Mouse (Mus musculus) forebrain, embryonic 15.5 days (tissue): ENCODE measurements around the gene Sft2d2. TPM values are rescaled to one million over a fixed set of nuclear protein-coding genes. Genes with fewer than 3 reads are reported as not detected.

ENCODE experiments used
- ATAC-seq: fragments of 200-750 bp; cut with Nextera tagmentation; replicated peaks from 2 replicates; pipeline ENCODE4 v1.8.0; 2017; ENCODE audit warnings: mild to moderate bottlenecking, moderate TSS enrichment, moderate library complexity
- H3K27ac ChIP-seq: fragments of 300-500 bp; sonication (generic); replicated peaks from 2 replicates; pipeline ENCODE4 v1.5.1; 2015; ENCODE audit warnings: mild to moderate bottlenecking, inconsistent platforms
- H3K27me3 ChIP-seq: fragments of 300-500 bp; sonication (generic); 2 replicates; pipeline ENCODE4 v1.6.1; 2015; ENCODE audit warnings: inconsistent platforms
- H3K36me3 ChIP-seq: fragments of 300-500 bp; sonication (generic); 2 replicates; pipeline ENCODE4 v1.6.1; 2015; ENCODE audit warnings: mild to moderate bottlenecking, inconsistent platforms
- H3K4me1 ChIP-seq: fragments of 300-500 bp; sonication (generic); 2 replicates; pipeline ENCODE4 v1.6.1; 2015; ENCODE audit warnings: inconsistent platforms
- H3K4me2 ChIP-seq: fragments of 300-500 bp; sonication (generic); replicated peaks from 2 replicates; pipeline ENCODE4 v1.6.1; 2015; ENCODE audit warnings: mild to moderate bottlenecking, inconsistent platforms
- H3K4me3 ChIP-seq: fragments of 300-500 bp; sonication (generic); 2 replicates; pipeline ENCODE4 v1.5.1; 2015; ENCODE audit warnings: mild to moderate bottlenecking, inconsistent platforms
- H3K9ac ChIP-seq: fragments of 300-500 bp; sonication (generic); replicated peaks from 2 replicates; pipeline ENCODE4 v1.6.1; 2015; ENCODE audit warnings: mild to moderate bottlenecking, inconsistent platforms
- H3K9me3 ChIP-seq: fragments of 300-500 bp; sonication (generic); 2 replicates; pipeline ENCODE4 v1.6.1; 2016; ENCODE audit warnings: inconsistent platforms
- WGBS: fragments of 180-500 bp; shearing (Covaris S2); methylation state at CpG from one replicate; pipeline ENCODE4 v1.1.7; 2015; ENCODE audit warnings: mixed read lengths; 5-methylcytosine and 5-hydroxymethylcytosine counted together
- polyA plus RNA-seq: library from polyadenylated mRNA; unstranded; fragments of >200 nt; fragmentation: Nextera tagmentation; extraction: Ambion mirVana; gene quantifications from 2 replicates; pipeline ENCODE4 v1.2.1, GENCODE M21; 2015

The Sft2d2 gene
- polyA plus RNA-seq, 1 experiment from 2014 or later: 5.4 TPM

- Histone ChIP-seq H3K9ac (no peak overlapping the region), H3K4me1 (peaks cover 15% of the 10 kb centered on the region), H3K9me3 (no peaks in the 10 kb centered on the region), H3K4me3 (no peak overlapping the region), H3K27ac (no peak overlapping the region), H3K4me2 (no peak overlapping the region), H3K27me3 (no peaks in the 10 kb centered on the region), H3K36me3 (no peaks in the 10 kb centered on the region)
- no peak for ATAC-seq
- WGBS: 80% methylated on average over 10 of the region's 10 CpGs
Measured at GRCm38 (mm10) chr1:165188806-165189580, 5.2 kb downstream of the Sft2d2 start.

- H3K9ac ChIP-seq: no peak overlapping the region
- H3K27ac ChIP-seq: no peak overlapping the region
- H3K27me3 ChIP-seq: no peaks in the 10 kb centered on the region
- H3K36me3 ChIP-seq: no peaks in the 10 kb centered on the region
- 42% methylated on average over 5 of the region's 5 CpGs for WGBS
- ATAC-seq: peak; percentile 41
- H3K4me1 ChIP-seq: peaks cover 10% of the 10 kb centered on the region; the same call in 1 of the 2 replicates
- no peak overlapping the region for H3K4me3 ChIP-seq
- H3K4me2 ChIP-seq: no peak overlapping the region
- no peaks in the 10 kb centered on the region for H3K9me3 ChIP-seq
Measured at GRCm38 (mm10) chr1:165187357-165187756, 6.9 kb downstream of the Sft2d2 start.

GRCm38 (mm10) chr1:165186491-165186890 is 7.7 kb downstream of the Sft2d2 start:
- Histone ChIP-seq H3K27ac (no peak overlapping the region), H3K27me3 (no peaks in the 10 kb centered on the region), H3K9me3 (no peaks in the 10 kb centered on the region), H3K4me2 (no peak overlapping the region), H3K9ac (no peak overlapping the region), H3K4me3 (no peak overlapping the region), H3K36me3 (no peaks in the 10 kb centered on the region), H3K4me1 (peaks cover 7% of the 10 kb centered on the region; the same call in 1 of the 2 replicates)
- WGBS: 80% methylated on average over 12 of the region's 12 CpGs
- ATAC-seq: no peak

- H3K4me1 ChIP-seq: 0 out of 2 replicates have a peak, but pooled peaks cover 7% of the 10 kb centered on the region
- H3K9ac ChIP-seq: no peak overlapping the region
- no peak overlapping the region for H3K27ac ChIP-seq
- no peaks in the 10 kb centered on the region for H3K9me3 ChIP-seq
- no peak overlapping the region for H3K4me3 ChIP-seq
- ATAC-seq: no peak
- no peak overlapping the region for H3K4me2 ChIP-seq
- no peaks in the 10 kb centered on the region for H3K36me3 ChIP-seq
- WGBS: 38% methylated on average over 7 of the region's 7 CpGs
- no peaks in the 10 kb centered on the region for H3K27me3 ChIP-seq
Measured at GRCm38 (mm10) chr1:165185116-165185515, 9.1 kb downstream of the Sft2d2 start.

GRCm38 (mm10) chr1:165184178-165184577 is 10.1 kb downstream of the Sft2d2 start:
- no peak for ATAC-seq
- Histone ChIP-seq H3K9ac (no peak overlapping the region), H3K4me3 (no peak overlapping the region), H3K9me3 (no peaks in the 10 kb centered on the region), H3K27me3 (no peaks in the 10 kb centered on the region), H3K4me2 (no peak overlapping the region), H3K4me1 (0 out of 2 replicates have a peak, but pooled peaks cover 7% of the 10 kb centered on the region), H3K27ac (no peak overlapping the region), H3K36me3 (no peaks in the 10 kb centered on the region)
- 88% methylated on average over 3 of the region's 3 CpGs for WGBS

- no peak for ATAC-seq
- 82% methylated on average over 6 of the region's 6 CpGs for WGBS
Measured at GRCm38 (mm10) chr1:165183400-165183799, 10.8 kb downstream of the Sft2d2 start.

GRCm38 (mm10) chr1:165179321-165179720 is 14.9 kb downstream of the Sft2d2 start:
- 75% methylated on average over 5 of the region's 5 CpGs for WGBS
- H3K9me3 ChIP-seq: no peaks in the 10 kb centered on the region
- no peak overlapping the region for H3K27ac ChIP-seq
- H3K4me2 ChIP-seq: no peak overlapping the region
- no peak overlapping the region for H3K4me3 ChIP-seq
- no peak overlapping the region for H3K9ac ChIP-seq
- no peak for ATAC-seq
- H3K27me3 ChIP-seq: no peaks in the 10 kb centered on the region
- H3K4me1 ChIP-seq: no peaks in the 10 kb centered on the region
- no peaks in the 10 kb centered on the region for H3K36me3 ChIP-seq

More at GRCm38 (mm10) chr1:165183400-165183799, 10.8 kb downstream of the Sft2d2 start:
- H3K27ac ChIP-seq: no peak overlapping the region
- no peak overlapping the region for H3K4me3 ChIP-seq
- 0 out of 2 replicates have a peak, but pooled peaks cover 7% of the 10 kb centered on the region for H3K4me1 ChIP-seq
- H3K27me3 ChIP-seq: no peaks in the 10 kb centered on the region
- H3K4me2 ChIP-seq: no peak overlapping the region
- H3K36me3 ChIP-seq: no peaks in the 10 kb centered on the region
- no peak overlapping the region for H3K9ac ChIP-seq
- no peaks in the 10 kb centered on the region for H3K9me3 ChIP-seq

- Histone ChIP-seq H3K27ac (no peak overlapping the region), H3K27me3 (no peaks in the 10 kb centered on the region), H3K9ac (no peak overlapping the region), H3K4me2 (no peak overlapping the region), H3K9me3 (no peaks in the 10 kb centered on the region), H3K4me3 (no peak overlapping the region), H3K36me3 (no peaks in the 10 kb centered on the region), H3K4me1 (no peaks in the 10 kb centered on the region)
- no peak for ATAC-seq
- 74% methylated on average over 6 of the region's 6 CpGs for WGBS
Measured at GRCm38 (mm10) chr1:165178075-165178474, 16.2 kb downstream of the Sft2d2 start.

GRCm38 (mm10) chr1:165174059-165174616 is 20.1 kb downstream of the Sft2d2 start:
- 64% methylated on average over 9 of the region's 9 CpGs for WGBS
- no peak overlapping the region for H3K27ac ChIP-seq
- no peaks in the 10 kb centered on the region for H3K9me3 ChIP-seq
- no peak for ATAC-seq
- no peak overlapping the region for H3K4me2 ChIP-seq
- H3K9ac ChIP-seq: no peak overlapping the region
- H3K27me3 ChIP-seq: no peaks in the 10 kb centered on the region
- H3K4me1 ChIP-seq: no peaks in the 10 kb centered on the region
- no peaks in the 10 kb centered on the region for H3K36me3 ChIP-seq
- no peak overlapping the region for H3K4me3 ChIP-seq

GRCm38 (mm10) chr1:165171277-165171676 is 23.0 kb downstream of the Sft2d2 start:
- Histone ChIP-seq H3K9me3 (no peaks in the 10 kb centered on the region), H3K4me3 (no peak overlapping the region), H3K36me3 (no peaks in the 10 kb centered on the region), H3K9ac (no peak overlapping the region), H3K27ac (no peak overlapping the region), H3K4me1 (no peaks in the 10 kb centered on the region), H3K4me2 (no peak overlapping the region), H3K27me3 (no peaks in the 10 kb centered on the region)
- 78% methylated on average over 8 of the region's 8 CpGs for WGBS
- no peak for ATAC-seq

GRCm38 (mm10) chr1:165170157-165170556 is 24.1 kb downstream of the Sft2d2 start:
- WGBS: 79% methylated on average over 5 of the region's 5 CpGs
- no peak overlapping the region for H3K4me3 ChIP-seq
- no peaks in the 10 kb centered on the region for H3K36me3 ChIP-seq
- no peaks in the 10 kb centered on the region for H3K4me1 ChIP-seq
- H3K27me3 ChIP-seq: no peaks in the 10 kb centered on the region
- ATAC-seq: no peak
- H3K4me2 ChIP-seq: no peak overlapping the region
- H3K9me3 ChIP-seq: no peaks in the 10 kb centered on the region
- H3K9ac ChIP-seq: no peak overlapping the region
- H3K27ac ChIP-seq: no peak overlapping the region

GRCm38 (mm10) chr1:165169462-165169861 is 24.8 kb downstream of the Sft2d2 start:
- 81% methylated on average over 3 of the region's 3 CpGs for WGBS

More at GRCm38 (mm10) chr1:165169462-165169861, 24.8 kb downstream of the Sft2d2 start:
- Histone ChIP-seq H3K4me1 (no peaks in the 10 kb centered on the region), H3K27me3 (no peaks in the 10 kb centered on the region), H3K4me3 (no peak overlapping the region), H3K9ac (no peak overlapping the region), H3K4me2 (no peak overlapping the region), H3K27ac (no peak overlapping the region), H3K36me3 (no peaks in the 10 kb centered on the region), H3K9me3 (no peaks in the 10 kb centered on the region)
- ATAC-seq: no peak
